Mouse (Mus musculus): Measurements from ENCODE around the gene Acan. TPM values are rescaled to one million over a fixed set of nuclear protein-coding genes. Genes with fewer than 3 reads are reported as not detected.

The Acan gene
- polyA plus RNA-seq (2014; fragmentation: Illumina TruSeq; extraction: RNeasy Lipid Tissue Mini Kit (QIAGEN cat#74804); ENCODE audit: low replicate concordance): not detected

DNA sequence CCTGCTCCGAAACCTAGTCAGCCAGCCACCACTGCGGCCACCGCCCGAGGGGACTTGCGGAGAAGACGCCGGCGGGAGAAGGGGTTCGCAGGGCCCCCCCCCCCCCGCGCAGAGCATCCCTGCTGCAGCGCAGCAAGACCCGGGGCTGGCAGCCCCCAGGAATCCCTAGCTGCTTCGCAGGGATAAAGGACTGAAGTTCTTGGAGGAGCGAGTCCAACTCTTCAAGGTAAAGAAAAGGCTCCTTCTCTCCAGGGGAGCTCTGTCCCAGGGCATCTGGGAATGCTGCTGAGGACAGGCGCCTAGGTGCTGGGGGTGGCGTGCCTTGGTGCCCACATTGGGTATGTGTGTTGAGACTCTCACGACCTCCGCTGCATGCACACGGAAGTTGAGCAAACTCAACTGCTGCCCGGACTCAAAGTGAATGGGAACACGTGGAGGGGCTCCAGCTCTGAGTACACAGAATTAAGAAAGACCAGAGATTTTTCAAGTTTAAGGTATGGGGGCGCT, at the start of gene Acan:
Acan (plus strand) TSS at position 101 of the 507 bp plus-strand sequence.

DNA sequence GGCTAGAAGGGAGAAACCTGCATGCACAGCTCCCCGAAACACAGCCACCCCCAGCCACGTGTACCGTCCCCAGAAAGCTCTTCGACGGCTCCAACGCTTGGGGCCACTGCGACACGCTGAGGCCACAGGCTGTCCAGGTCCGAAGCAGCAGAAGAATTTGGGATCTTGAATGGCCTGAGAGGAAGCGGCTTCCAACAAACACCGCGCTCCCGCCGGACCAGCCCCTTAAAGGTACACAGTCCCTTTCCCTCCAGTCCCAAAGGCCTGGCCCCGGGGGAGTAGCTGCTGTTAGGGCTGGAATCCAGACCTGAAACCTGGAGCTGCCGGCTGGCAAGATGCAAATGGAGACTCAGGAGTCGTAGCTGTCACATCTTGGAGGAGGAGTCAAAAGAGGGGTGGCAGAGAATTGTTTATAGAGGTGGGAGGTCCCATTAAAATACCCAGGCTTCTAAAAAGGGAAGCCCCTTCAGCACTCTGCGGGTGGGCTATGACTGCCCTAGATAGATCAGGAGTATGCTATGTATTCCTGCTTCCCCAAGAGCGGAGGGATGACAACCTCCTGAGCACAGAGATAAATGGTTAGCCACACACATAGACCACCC, 77.7 kb downstream of the Acan start, which contains the start of gene Hapln3:
Hapln3 (minus strand) TSS at position 176 of the 602 bp plus-strand sequence.

GRCm38 (mm10) chr7:79148711-79149266, 95.5 kb downstream of the Acan start, which contains the start of gene Mfge8:
Gene Mfge8 (minus strand): TSS chr7:79149060.

Other genes with a start within 250 kb of the Acan start
- gene Det1, start 206.2 kb upstream of the Acan start, polyA plus RNA-seq (2014; fragmentation: Illumina TruSeq; extraction: RNeasy Lipid Tissue Mini Kit (QIAGEN cat#74804); ENCODE audit: low replicate concordance): 4.6 TPM
- 4.9 TPM for gene Aen, start 157.6 kb upstream of the Acan start, polyA plus RNA-seq (2014; fragmentation: Illumina TruSeq; extraction: RNeasy Lipid Tissue Mini Kit (QIAGEN cat#74804); ENCODE audit: low replicate concordance)
- gene Isg20, start 140.1 kb upstream of the Acan start, polyA plus RNA-seq (2014; fragmentation: Illumina TruSeq; extraction: RNeasy Lipid Tissue Mini Kit (QIAGEN cat#74804); ENCODE audit: low replicate concordance): 0.71 TPM
- gene Hapln3, start 77.5 kb downstream of the Acan start, polyA plus RNA-seq (2014; fragmentation: Illumina TruSeq; extraction: RNeasy Lipid Tissue Mini Kit (QIAGEN cat#74804); ENCODE audit: low replicate concordance): not detected
- 0.56 TPM for gene Mfge8, start 95.6 kb downstream of the Acan start, polyA plus RNA-seq (2014; fragmentation: Illumina TruSeq; extraction: RNeasy Lipid Tissue Mini Kit (QIAGEN cat#74804); ENCODE audit: low replicate concordance)
- 99.9 TPM for gene Abhd2, start 219.7 kb downstream of the Acan start, polyA plus RNA-seq (2014; fragmentation: Illumina TruSeq; extraction: RNeasy Lipid Tissue Mini Kit (QIAGEN cat#74804); ENCODE audit: low replicate concordance)